Mouse (Mus musculus) small intestine, adult 2 months (tissue): ENCODE data around the gene Hmga1b. TPM values are rescaled to one million over a fixed set of nuclear protein-coding genes. Genes with fewer than 3 reads are reported as not detected.

Experiments used
- H3K27ac ChIP-seq: fragments of 200-500 bp; 2 replicates; pipeline ENCODE4 v1.5.1; 2012; ENCODE audit warnings: low read depth, low read length, control low read depth, inconsistent platforms; ENCODE audit not compliant: insufficient read depth
- H3K27me3 ChIP-seq: fragments of 200-500 bp; 2 replicates; pipeline ENCODE4 v1.6.1; 2012; ENCODE audit warnings: mild to moderate bottlenecking, moderate library complexity, low read length, inconsistent platforms; ENCODE audit not compliant: control insufficient read depth, insufficient read depth
- H3K36me3 ChIP-seq: fragments of 200-500 bp; 2 replicates; pipeline ENCODE4 v1.6.1; 2012; ENCODE audit warnings: mild to moderate bottlenecking, low read length, control low read depth, inconsistent platforms; ENCODE audit not compliant: control insufficient read depth, insufficient read depth
- H3K4me1 ChIP-seq: fragments of 200-500 bp; 2 replicates; pipeline ENCODE4 v1.6.1; 2012; ENCODE audit warnings: low read length, inconsistent platforms, mixed read lengths; ENCODE audit not compliant: control insufficient read depth, insufficient read depth, insufficient read length
- H3K4me3 ChIP-seq: fragments of 200-500 bp; 2 replicates; pipeline ENCODE4 v1.5.1; 2012; ENCODE audit warnings: low read depth, mild to moderate bottlenecking, control low read depth, inconsistent platforms, low read length, moderate library complexity
- CTCF ChIP-seq: fragments of 200-500 bp; IDR thresholded peaks from 2 replicates; pipeline ENCODE4 v1.5.1; 2012; ENCODE audit warnings: low read depth, mild to moderate bottlenecking, control low read depth, inconsistent platforms, low read length, moderate library complexity, mixed read lengths; ENCODE audit not compliant: insufficient replicate concordance, insufficient read length; ENCODE audit errors: extremely low read depth
- POLR2A ChIP-seq: fragments of 200-500 bp; IDR thresholded peaks from 2 replicates; pipeline ENCODE4 v1.6.1; 2012; ENCODE audit warnings: low read depth, mild to moderate bottlenecking, control low read depth, inconsistent platforms, low read length, moderate library complexity
- WGBS: fragments of 180-500 bp; shearing (Covaris S2); methylation state at CpG from one replicate; pipeline ENCODE4 v1.1.7; 2018; 5-methylcytosine and 5-hydroxymethylcytosine counted together
- polyA plus RNA-seq: library from polyadenylated mRNA; depleted of rRNA; stranded (reverse); fragments of >200 nt; gene quantifications from 2 replicates; pipeline ENCODE4 v1.2.3, GENCODE M21; 2012

The Hmga1b gene
- polyA plus RNA-seq, 1 experiment: 58.5 TPM

- Histone ChIP-seq H3K4me3 (peak within 1 kb of the TSS; percentile 62), H3K27me3 (no peaks in the 10 kb centered on the region), H3K36me3 (peaks cover 15% of the 10 kb centered on the region), H3K4me1 (peaks cover 13% of the 10 kb centered on the region), H3K27ac (no peak within 1 kb of the TSS)
- WGBS: 2% methylated on average over 90 of the region's 90 CpGs
- no peak for TF ChIP-seq CTCF
- no peak for TF ChIP-seq POLR2A
Measured at GRCm38 (mm10) chr11:120721124-120722066, 41.2 kb upstream of the Hmga1b start, which contains the start of gene Rac3. TSS of gene Rac3 (plus strand) at chr11:120721470.

GRCm38 (mm10) chr11:120722067-120722630 lies 40.4 kb upstream of the Hmga1b start:
- peaks cover 16% of the 10 kb centered on the region for H3K4me1 ChIP-seq
- H3K27ac ChIP-seq: no peak overlapping the region
- WGBS: 21% methylated on average over 21 of the region's 21 CpGs
- peak overlapping the region; percentile 62 for H3K4me3 ChIP-seq
- peaks cover 12% of the 10 kb centered on the region for H3K36me3 ChIP-seq
- no peaks in the 10 kb centered on the region for H3K27me3 ChIP-seq
- TF ChIP-seq CTCF (no peak), POLR2A (no peak)

- peaks cover 16% of the 10 kb centered on the region for H3K4me1 ChIP-seq
- H3K4me3 ChIP-seq: no peak overlapping the region
- H3K27me3 ChIP-seq: no peaks in the 10 kb centered on the region
- H3K27ac ChIP-seq: no peak overlapping the region
- peaks cover 11% of the 10 kb centered on the region for H3K36me3 ChIP-seq
- 86% methylated on average over 11 of the region's 11 CpGs for WGBS
- TF ChIP-seq POLR2A (no peak), CTCF (no peak)
Measured at GRCm38 (mm10) chr11:120722761-120723382, 39.7 kb upstream of the Hmga1b start.

- 97% methylated on average over 7 of the region's 7 CpGs for WGBS
- Histone ChIP-seq H3K36me3 (peaks cover 11% of the 10 kb centered on the region), H3K27me3 (no peaks in the 10 kb centered on the region), H3K27ac (no peak overlapping the region), H3K4me1 (peaks cover 16% of the 10 kb centered on the region), H3K4me3 (no peak overlapping the region)
- TF ChIP-seq POLR2A: no peak
- TF ChIP-seq CTCF: no peak
Measured at GRCm38 (mm10) chr11:120723509-120723908, 39.1 kb upstream of the Hmga1b start.

- Histone ChIP-seq H3K27me3 (no peaks in the 10 kb centered on the region), H3K36me3 (0 out of 2 replicates have a peak, but pooled peaks cover 2% of the 10 kb centered on the region), H3K27ac (0 out of 2 replicates have a peak overlapping the region, but pooled peaks have one; percentile 16), H3K4me1 (peaks cover 17% of the 10 kb centered on the region), H3K4me3 (peak overlapping the region; percentile 90)
- no peak for TF ChIP-seq CTCF
- no peak for TF ChIP-seq POLR2A
- 19% methylated on average over 36 of the region's 36 CpGs for WGBS
Measured at GRCm38 (mm10) chr11:120726243-120727168, 36.1 kb upstream of the Hmga1b start.

- WGBS: 2% methylated on average over 14 of the region's 14 CpGs
- no peaks in the 10 kb centered on the region for H3K27me3 ChIP-seq
- peaks cover 10% of the 10 kb centered on the region for H3K4me1 ChIP-seq
- TF ChIP-seq CTCF (peak; percentile 42; the same call in 1 of the 2 replicates), POLR2A (no peak; the same call in 1 of the 2 replicates)
- 0 out of 2 replicates have a peak, but pooled peaks cover 2% of the 10 kb centered on the region for H3K36me3 ChIP-seq
- 0 out of 2 replicates have a peak within 1 kb of the TSS, but pooled peaks have one; percentile 16 for H3K27ac ChIP-seq
- H3K4me3 ChIP-seq: peak within 1 kb of the TSS; percentile 90
Measured at GRCm38 (mm10) chr11:120727169-120727527, 35.4 kb upstream of the Hmga1b start, which contains the start of gene Dcxr. TSS of gene Dcxr (minus strand) at chr11:120727281.
